Mouse (Mus musculus): ENCODE measurements around the gene Prnp. TPM values are rescaled to one million over a fixed set of nuclear protein-coding genes. Genes with fewer than 3 reads are reported as not detected.
A peak's percentile ranks its signal among the peaks of the same experiment; 100 is the strongest.

The Prnp gene
- polyA plus RNA-seq, 1 experiment from 2014 or later = 101 TPM

DNA sequence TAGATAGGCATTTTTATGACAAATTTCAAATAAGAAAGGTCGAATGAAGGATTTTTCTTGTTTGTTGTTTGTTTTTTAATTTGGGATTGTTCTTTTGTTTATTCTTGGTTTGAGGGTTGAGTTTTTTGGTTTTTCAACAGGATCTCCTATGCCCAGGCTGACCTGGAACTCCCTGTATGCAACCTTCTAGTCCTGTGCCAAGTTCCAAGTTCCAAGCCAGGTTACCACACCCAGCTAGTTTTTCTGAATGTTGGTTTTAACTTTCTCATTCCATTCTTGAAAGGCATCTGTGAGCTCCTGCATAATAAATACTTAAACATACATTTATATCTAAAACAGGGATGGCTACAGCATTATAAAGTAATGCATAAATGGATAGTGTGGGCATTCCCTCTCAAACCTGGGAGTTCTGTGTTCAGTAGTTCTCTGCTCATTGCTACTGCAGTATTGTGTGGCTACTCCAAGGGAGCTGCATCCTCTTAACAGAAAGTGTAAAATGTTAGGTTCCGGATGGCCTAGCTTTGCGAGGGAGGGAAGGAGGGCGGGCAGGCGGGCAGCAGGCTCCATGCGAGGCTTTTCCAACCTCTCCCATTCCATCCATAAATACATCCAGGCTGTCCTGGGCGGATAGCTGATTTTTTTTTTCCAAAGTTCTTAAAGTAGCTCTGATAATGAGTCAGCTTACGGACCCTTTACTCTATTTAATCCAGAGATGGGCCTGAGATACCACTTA, 3.0 kb downstream of the Prnp start:
- Histone ChIP-seq H3K4me3 (replicated peaks; ENCODE audit: low read length) (no peak overlapping the region), H3K27ac (no peak overlapping the region), H3K9me3 (ENCODE audit: control insufficient read depth, low read length) (no peaks in the 10 kb centered on the region), H3K36me3 (replicated peaks; ENCODE audit: control insufficient read depth, insufficient read depth) (peaks cover 22% of the 10 kb centered on the region), H3K27me3 (ENCODE audit: control insufficient read depth, insufficient read depth, low read length) (no peaks in the 10 kb centered on the region), H3K9ac (no peak overlapping the region), H3K4me2 (replicated peaks) (peak overlapping the region; percentile 68), H3K4me1 (replicated peaks; ENCODE audit: control insufficient read depth, insufficient read depth, low read length) (peaks cover 28% of the 10 kb centered on the region)
- DNase-seq (ENCODE audit: low spot score) = no peak
- WGBS = 80% methylated on average over 8 of the region's 8 CpGs
- ATAC-seq (ENCODE audit: low FRiP score) = no peak

GRCm38 (mm10) chr2:131932275-131932902, 22.7 kb downstream of the Prnp start:
- no peak for ATAC-seq (ENCODE audit: low FRiP score)
- no peak for DNase-seq (ENCODE audit: low spot score)
- Histone ChIP-seq H3K9me3 (ENCODE audit: control insufficient read depth, low read length) (no peaks in the 10 kb centered on the region), H3K4me1 (replicated peaks; ENCODE audit: control insufficient read depth, insufficient read depth, low read length) (no peaks in the 10 kb centered on the region), H3K27me3 (ENCODE audit: control insufficient read depth, insufficient read depth, low read length) (no peaks in the 10 kb centered on the region), H3K9ac (no peak overlapping the region), H3K4me2 (replicated peaks) (no peak overlapping the region), H3K4me3 (replicated peaks; ENCODE audit: low read length) (no peak overlapping the region), H3K27ac (no peak overlapping the region), H3K36me3 (replicated peaks; ENCODE audit: control insufficient read depth, insufficient read depth) (peaks cover 12% of the 10 kb centered on the region)
- 76% methylated on average over 7 of the region's 7 CpGs for WGBS

DNA sequence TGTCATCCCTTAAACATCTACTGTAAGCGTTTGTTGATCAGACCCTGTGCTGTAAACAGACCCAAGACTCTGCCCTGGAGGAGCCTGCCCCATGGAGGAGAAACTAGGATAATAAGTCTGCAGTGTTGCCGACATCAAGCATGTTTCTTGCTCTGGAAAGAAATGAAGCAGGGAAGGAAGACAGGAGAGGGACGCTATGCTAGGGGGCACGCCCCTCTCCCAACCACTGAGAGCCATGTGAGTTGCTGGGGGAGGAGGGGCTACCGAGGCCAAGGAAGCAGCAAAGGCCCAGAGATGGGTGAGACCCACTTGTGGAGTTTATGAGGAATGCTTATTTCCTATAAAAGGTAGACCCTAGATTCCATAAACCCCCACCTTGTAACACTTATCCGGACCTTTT, 23.3 kb downstream of the Prnp start:
- peak; percentile 55 for ATAC-seq (ENCODE audit: low FRiP score)
- DNase-seq (ENCODE audit: low spot score) = no peak

DNA sequence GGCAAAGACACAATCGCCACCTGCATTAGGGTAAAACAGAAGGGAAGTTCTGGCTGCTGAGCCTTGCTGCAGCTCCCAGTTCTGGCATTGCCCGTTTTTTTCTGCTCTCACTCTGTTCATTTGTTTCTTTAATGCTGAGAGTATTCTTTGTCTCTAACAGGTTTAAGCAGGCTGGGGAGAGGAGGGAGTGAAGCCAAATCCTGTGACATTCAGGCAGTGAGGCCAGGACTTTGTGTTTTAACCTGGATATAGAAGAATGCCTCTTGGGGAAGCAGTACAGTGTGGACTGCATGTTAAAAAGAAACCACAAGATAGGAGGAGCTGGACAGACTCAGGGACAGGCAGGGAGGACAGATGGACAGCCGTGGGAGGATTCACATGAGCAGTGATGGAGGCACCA, 23.9 kb downstream of the Prnp start:
- 69% methylated on average over 3 of the region's 3 CpGs for WGBS
- DNase-seq (ENCODE audit: low spot score) (no peak), ATAC-seq (ENCODE audit: low FRiP score) (no peak)
- Histone ChIP-seq H3K9me3 (ENCODE audit: control insufficient read depth, low read length) (no peaks in the 10 kb centered on the region), H3K36me3 (replicated peaks; ENCODE audit: control insufficient read depth, insufficient read depth) (peaks cover 24% of the 10 kb centered on the region), H3K4me3 (replicated peaks; ENCODE audit: low read length) (no peak overlapping the region), H3K4me2 (replicated peaks) (no peak overlapping the region), H3K4me1 (replicated peaks; ENCODE audit: control insufficient read depth, insufficient read depth, low read length) (no peaks in the 10 kb centered on the region), H3K9ac (no peak overlapping the region), H3K27ac (no peak overlapping the region), H3K27me3 (ENCODE audit: control insufficient read depth, insufficient read depth, low read length) (no peaks in the 10 kb centered on the region)

More for the DNA sequence above, 23.3 kb downstream of the Prnp start:
- Histone ChIP-seq H3K27ac (no peak overlapping the region), H3K27me3 (ENCODE audit: control insufficient read depth, insufficient read depth, low read length) (no peaks in the 10 kb centered on the region), H3K9ac (no peak overlapping the region), H3K36me3 (replicated peaks; ENCODE audit: control insufficient read depth, insufficient read depth) (peaks cover 18% of the 10 kb centered on the region), H3K4me1 (replicated peaks; ENCODE audit: control insufficient read depth, insufficient read depth, low read length) (no peaks in the 10 kb centered on the region), H3K9me3 (ENCODE audit: control insufficient read depth, low read length) (no peaks in the 10 kb centered on the region), H3K4me2 (replicated peaks) (no peak overlapping the region), H3K4me3 (replicated peaks; ENCODE audit: low read length) (no peak overlapping the region)
- 38% methylated on average over 6 of the region's 6 CpGs for WGBS

DNA sequence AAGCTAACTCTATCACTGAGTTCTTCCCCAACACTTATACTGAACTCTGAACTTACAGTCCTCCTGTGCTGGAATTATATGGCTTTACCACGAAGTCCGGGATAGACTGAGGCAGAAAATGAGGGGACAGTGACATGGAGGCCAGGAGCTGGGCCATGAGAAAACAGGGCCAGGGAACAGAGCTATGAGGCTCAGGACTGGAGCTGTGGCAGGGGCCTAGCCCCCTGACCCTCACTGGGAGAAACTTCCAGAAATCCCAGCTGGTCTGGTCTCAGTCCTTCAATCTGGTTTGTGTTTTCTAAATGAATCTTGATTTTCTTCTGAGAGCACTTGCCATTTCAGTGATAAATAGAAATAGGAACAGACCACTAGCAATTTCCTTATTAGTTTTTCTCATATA, 24.5 kb downstream of the Prnp start:
- Histone ChIP-seq H3K9ac (no peak overlapping the region), H3K4me1 (replicated peaks; ENCODE audit: control insufficient read depth, insufficient read depth, low read length) (no peaks in the 10 kb centered on the region), H3K4me2 (replicated peaks) (no peak overlapping the region), H3K36me3 (replicated peaks; ENCODE audit: control insufficient read depth, insufficient read depth) (peaks cover 24% of the 10 kb centered on the region), H3K27me3 (ENCODE audit: control insufficient read depth, insufficient read depth, low read length) (no peaks in the 10 kb centered on the region), H3K9me3 (ENCODE audit: control insufficient read depth, low read length) (no peaks in the 10 kb centered on the region), H3K27ac (no peak overlapping the region), H3K4me3 (replicated peaks; ENCODE audit: low read length) (no peak overlapping the region)
- 90% methylated on average over 2 of the region's 2 CpGs for WGBS
- ATAC-seq (ENCODE audit: low FRiP score) (no peak), DNase-seq (ENCODE audit: low spot score) (no peak)

DNA sequence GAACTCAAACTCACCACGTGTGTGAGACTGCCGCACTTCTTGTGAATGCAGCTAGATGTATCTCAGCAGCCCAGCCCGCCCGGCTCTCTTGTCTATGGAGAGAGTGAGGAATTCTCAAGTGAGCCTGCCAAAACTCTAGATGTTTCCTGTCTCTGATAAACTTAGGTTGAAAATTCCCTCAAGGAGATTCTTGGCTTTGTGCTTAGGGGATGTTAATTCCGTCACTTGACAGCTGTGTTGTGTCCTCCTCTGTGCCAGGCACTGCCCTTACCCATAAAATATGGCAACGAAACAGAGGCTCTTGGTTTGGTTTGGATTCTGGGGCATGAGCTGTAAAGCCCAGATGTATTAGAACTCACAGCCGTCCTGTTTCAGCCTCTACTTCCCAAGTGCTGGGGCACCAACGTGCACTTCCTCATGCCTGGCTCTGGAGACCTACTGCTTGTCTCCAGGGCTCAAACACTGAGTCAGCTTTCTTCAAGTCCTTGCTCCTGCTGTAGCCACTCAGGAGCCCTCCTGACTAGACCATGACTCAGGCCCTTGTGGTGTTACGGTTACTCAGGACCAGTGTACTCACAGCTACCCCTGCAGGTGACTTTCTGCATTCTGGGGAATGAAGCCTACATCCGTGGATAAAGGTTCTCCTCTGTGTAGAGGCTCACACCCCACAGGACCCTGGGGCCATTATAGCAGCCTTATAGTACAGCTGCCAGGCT, 25.8 kb downstream of the Prnp start:
- Histone ChIP-seq H3K9ac (no peak overlapping the region), H3K36me3 (replicated peaks; ENCODE audit: control insufficient read depth, insufficient read depth) (peaks cover 24% of the 10 kb centered on the region), H3K27me3 (ENCODE audit: control insufficient read depth, insufficient read depth, low read length) (no peaks in the 10 kb centered on the region), H3K27ac (no peak overlapping the region), H3K4me1 (replicated peaks; ENCODE audit: control insufficient read depth, insufficient read depth, low read length) (no peaks in the 10 kb centered on the region), H3K4me3 (replicated peaks; ENCODE audit: low read length) (no peak overlapping the region), H3K4me2 (replicated peaks) (no peak overlapping the region), H3K9me3 (ENCODE audit: control insufficient read depth, low read length) (no peaks in the 10 kb centered on the region)
- DNase-seq (ENCODE audit: low spot score) (no peak), ATAC-seq (ENCODE audit: low FRiP score) (no peak)
- 84% methylated on average over 10 of the region's 10 CpGs for WGBS

GRCm38 (mm10) chr2:131936410-131936809, 26.7 kb downstream of the Prnp start:
- no peak overlapping the region for H3K9ac ChIP-seq
- no peaks in the 10 kb centered on the region for H3K4me1 ChIP-seq (replicated peaks; ENCODE audit: control insufficient read depth, insufficient read depth, low read length)
- H3K27ac ChIP-seq = no peak overlapping the region
- no peak overlapping the region for H3K4me3 ChIP-seq (replicated peaks; ENCODE audit: low read length)
- no peak for DNase-seq (ENCODE audit: low spot score)
- no peak for ATAC-seq (ENCODE audit: low FRiP score)
- no peak overlapping the region for H3K4me2 ChIP-seq (replicated peaks)
- H3K27me3 ChIP-seq (ENCODE audit: control insufficient read depth, insufficient read depth, low read length) = no peaks in the 10 kb centered on the region
- H3K36me3 ChIP-seq (replicated peaks; ENCODE audit: control insufficient read depth, insufficient read depth) = peaks cover 24% of the 10 kb centered on the region
- 99% methylated on average over 10 of the region's 10 CpGs for WGBS
- no peaks in the 10 kb centered on the region for H3K9me3 ChIP-seq (ENCODE audit: control insufficient read depth, low read length)

- Histone ChIP-seq H3K27me3 (ENCODE audit: control insufficient read depth, insufficient read depth, low read length) (no peaks in the 10 kb centered on the region), H3K36me3 (replicated peaks; ENCODE audit: control insufficient read depth, insufficient read depth) (peaks cover 24% of the 10 kb centered on the region), H3K9ac (no peak overlapping the region), H3K9me3 (ENCODE audit: control insufficient read depth, low read length) (no peaks in the 10 kb centered on the region), H3K4me3 (replicated peaks; ENCODE audit: low read length) (no peak overlapping the region), H3K4me2 (replicated peaks) (no peak overlapping the region), H3K27ac (no peak overlapping the region), H3K4me1 (replicated peaks; ENCODE audit: control insufficient read depth, insufficient read depth, low read length) (no peaks in the 10 kb centered on the region)
- ATAC-seq (ENCODE audit: low FRiP score) (no peak; the same call in 1 of the 2 replicates), DNase-seq (ENCODE audit: low spot score) (peak; percentile 76)
- 40% methylated on average over 8 of the region's 8 CpGs for WGBS
Measured at GRCm38 (mm10) chr2:131939404-131940111, 29.8 kb downstream of the Prnp start.

DNA sequence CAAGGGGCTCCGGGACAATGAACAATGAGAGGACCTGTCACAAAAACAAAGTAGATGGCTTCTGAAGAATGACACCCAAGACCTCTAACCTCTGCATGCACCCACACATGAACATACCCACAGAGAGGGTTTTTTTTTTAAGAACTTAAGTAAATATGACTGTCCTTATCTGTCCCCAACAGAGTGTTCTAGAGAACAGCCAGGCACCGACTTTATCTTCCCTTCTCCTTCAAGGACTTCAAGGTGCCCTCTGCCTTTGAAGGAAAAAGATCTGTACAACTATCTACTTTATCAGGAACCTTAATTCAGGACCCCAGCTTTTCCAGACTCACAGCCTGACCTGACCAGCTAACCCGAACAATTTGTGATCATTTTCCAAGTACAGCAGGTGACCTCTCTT, 30.8 kb downstream of the Prnp start:
- H3K27me3 ChIP-seq (ENCODE audit: control insufficient read depth, insufficient read depth, low read length) = no peaks in the 10 kb centered on the region
- no peaks in the 10 kb centered on the region for H3K4me1 ChIP-seq (replicated peaks; ENCODE audit: control insufficient read depth, insufficient read depth, low read length)
- no peak for ATAC-seq (ENCODE audit: low FRiP score)
- H3K4me2 ChIP-seq (replicated peaks) = no peak overlapping the region
- H3K36me3 ChIP-seq (replicated peaks; ENCODE audit: control insufficient read depth, insufficient read depth) = peaks cover 24% of the 10 kb centered on the region
- no peaks in the 10 kb centered on the region for H3K9me3 ChIP-seq (ENCODE audit: control insufficient read depth, low read length)
- no peak overlapping the region for H3K4me3 ChIP-seq (replicated peaks; ENCODE audit: low read length)
- no peak overlapping the region for H3K27ac ChIP-seq
- no peak overlapping the region for H3K9ac ChIP-seq
- no peak for DNase-seq (ENCODE audit: low spot score)
- 76% methylated on average over 3 of the region's 3 CpGs for WGBS

Measured in hindbrain, embryonic 14.5 days (tissue).